Mouse (Mus musculus): ENCODE measurements around the gene Gm13272.

GRCm38 (mm10) chr4:88815928-88816327 lies 36.3 kb downstream of the Gm13272 start, which contains the start of gene Ifna7:
- no peak for TF ChIP-seq POLR2A (IDR thresholded peaks at IDR 0.05; ENCODE audit: borderline replicate concordance, low read depth, low read length)
- no peak for TF ChIP-seq CTCF (IDR thresholded peaks at IDR 0.05; ENCODE audit: low read depth, low read length)

All from bone marrow macrophage, adult 2 months (primary cell).